Mouse (Mus musculus) induced T-regulatory cell, adult 2 months (primary cell): ENCODE results near the gene Coq9.

Experiments
- DNase-seq: peaks from one replicate; pipeline ENCODE4 v3.0.0-alpha.2; 2012; ENCODE audit warnings: low read depth

Coq9 gene

DNA sequence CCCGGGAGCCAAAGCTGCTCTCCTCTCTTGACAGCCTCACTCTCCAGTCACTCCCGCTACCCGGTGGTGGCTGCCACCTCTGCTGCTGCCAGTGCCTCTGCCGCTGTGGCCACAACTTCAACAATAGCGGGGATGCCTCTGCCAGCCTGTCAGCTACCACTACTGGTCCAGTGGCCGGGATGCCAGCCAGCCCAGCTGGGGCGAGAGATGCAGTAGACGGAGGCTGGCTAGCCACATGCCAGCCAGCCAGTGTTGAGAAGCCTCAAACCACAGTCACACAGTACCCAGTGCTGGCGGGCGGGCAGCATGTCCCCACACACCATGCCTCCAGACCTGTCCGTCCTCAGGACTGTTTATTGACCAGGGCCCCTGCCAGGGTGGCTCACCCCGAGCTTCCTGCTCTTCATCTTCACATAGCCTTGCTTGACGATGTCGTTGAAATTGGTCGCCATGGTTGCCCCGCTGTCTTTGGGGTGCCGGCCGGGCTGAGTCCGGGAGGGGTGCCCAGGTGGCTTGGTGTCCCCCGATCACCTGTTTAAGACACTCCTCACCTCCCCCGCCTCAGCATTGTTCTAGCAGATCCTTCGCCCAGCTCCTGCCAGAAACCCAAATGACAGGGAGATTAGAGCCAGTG lies 32.5 kb downstream of the Coq9 start:
- DNase-seq = peak; percentile 29

DNA sequence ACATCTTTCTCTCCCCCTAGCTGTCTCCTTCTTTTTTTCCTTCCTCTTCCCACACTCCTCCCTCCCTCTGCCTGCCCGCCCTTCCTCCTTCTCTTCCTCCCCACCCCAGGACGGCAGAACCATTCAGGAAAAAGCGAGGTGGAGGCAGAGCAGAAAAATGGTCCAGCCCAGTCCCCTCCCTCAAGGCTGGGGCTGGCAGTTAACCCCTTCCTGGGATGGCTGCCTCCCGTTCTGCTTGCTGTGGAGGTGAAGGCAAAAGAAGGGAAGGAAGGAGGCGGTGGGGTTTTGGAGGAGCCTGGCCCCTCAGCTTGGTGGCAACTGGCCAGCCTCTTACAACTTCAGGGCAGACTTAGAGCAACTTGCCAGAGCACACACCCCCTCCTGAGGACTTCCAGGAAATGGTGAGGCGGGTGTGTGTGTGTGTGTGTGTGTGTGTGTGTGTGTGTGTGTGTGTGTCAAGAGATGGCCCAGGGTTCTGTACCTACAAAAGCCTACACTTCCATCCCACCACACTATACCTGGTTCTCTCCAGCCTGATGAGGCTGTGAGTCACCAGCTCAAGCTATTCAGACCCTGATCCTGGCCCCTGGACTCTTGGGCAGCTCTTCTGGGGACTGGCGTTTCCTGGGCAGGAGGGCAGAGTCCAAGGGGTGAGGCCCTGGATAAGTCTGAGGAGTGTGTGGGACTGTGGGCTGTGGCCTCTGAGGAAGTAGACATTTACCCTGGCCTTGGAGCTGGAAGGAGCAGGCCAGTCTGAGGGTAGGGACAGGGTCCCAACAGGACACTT lies 33.2 kb downstream of the Coq9 start:
- DNase-seq = peak; percentile 60

- DNase-seq = no peak
Measured at GRCm38 (mm10) chr8:94872156-94872555, 34.0 kb downstream of the Coq9 start.

DNA sequence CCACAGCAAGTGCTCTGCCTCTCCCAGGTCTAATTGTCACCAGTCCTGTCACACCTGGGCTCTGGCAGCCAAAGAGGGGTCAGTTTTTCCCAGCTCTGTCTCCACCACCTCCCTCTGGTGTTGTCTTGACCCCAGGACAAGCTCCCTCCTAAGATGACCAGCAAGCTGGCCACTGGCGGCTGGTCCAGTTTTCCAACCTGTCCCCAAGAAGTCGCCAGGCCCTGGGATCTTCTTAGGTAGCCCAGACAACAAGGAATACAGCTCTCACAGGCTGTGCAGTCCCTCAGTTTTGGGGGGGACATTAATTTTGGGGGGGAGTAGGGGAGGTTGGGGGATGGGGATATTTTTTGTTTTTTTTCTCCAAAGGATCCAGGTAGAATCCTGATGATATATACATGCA lies 34.5 kb downstream of the Coq9 start:
- no peak for DNase-seq

DNA sequence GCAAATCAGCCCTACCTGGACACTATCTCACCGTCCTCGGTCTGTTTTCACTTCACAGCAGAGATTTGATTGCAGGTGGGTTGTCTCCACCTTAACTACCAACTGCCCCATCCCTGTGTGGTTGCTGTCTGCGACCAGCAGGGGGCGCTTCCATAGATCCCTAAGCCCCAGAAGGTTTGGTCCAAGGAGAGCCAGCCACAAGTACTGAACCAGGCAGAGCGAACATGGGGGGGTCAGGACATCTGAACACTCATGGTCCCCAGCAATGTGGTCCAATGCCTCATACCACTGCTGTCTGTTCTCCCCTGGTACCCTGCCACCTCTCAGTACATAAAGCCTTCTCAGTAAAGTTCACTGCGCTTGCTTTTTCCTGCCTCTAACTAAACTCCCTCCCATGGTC lies 36.2 kb downstream of the Coq9 start:
- peak; percentile 87 for DNase-seq

DNA sequence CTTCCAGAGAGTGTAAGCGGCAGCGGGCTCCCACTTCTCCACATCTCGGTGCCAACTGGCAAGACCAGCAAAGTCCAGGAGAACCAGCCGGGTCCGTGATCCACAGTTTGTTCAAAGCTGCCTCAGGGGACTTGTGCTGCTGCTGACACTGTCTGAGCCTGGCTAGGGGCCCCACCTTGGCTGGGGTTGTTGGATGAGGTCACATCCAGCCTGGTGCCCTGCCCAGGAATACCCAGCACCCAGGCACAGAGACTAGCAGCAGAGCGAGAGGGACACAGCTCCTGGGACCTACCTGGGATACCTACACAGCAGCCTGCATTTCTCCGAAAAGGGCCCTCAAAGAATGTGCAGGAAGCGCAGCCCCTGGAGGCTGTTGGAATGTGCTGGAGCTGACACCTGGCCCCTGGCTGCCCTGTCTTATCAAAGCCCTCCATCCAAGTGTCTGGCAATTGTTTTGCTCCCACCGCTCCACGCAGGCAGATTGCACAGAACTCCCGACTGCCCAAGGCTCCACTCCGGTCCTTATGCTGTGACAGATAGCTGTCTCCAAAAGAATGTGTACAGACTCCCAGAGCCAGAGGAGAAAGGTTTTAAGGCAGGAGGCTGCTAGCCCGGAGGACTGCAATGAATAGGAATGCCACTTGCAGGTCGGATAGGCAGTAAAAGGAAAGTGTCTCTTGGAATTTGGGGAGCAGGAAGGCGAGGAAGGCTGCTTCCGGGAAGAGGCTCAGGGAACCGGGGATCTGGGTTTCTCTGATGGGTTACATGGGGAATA lies 37.2 kb downstream of the Coq9 start:
- no peak for DNase-seq

DNA sequence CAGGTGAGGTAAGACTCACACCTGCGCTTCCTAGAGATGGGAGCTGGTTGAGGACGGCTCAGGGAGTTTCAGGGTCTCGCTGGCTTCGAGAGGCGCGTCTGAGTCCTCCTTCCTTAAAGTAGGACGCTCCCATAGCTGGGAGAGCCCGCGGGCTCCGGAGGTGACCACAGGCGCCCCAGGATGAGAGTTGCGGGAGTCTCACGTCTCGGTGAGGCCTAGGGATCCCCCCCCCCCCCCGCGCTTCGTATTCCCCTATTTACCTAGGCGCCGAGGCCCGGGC lies 37.7 kb downstream of the Coq9 start:
- DNase-seq = no peak

- DNase-seq = peak; percentile 89
Measured at GRCm38 (mm10) chr8:94876197-94876730, 38.1 kb downstream of the Coq9 start, which contains the start of gene Dok4. TSS of gene Dok4 (minus strand) at chr8:94876330.

- DNase-seq = no peak
Measured at GRCm38 (mm10) chr8:94876820-94877219, 38.7 kb downstream of the Coq9 start.

GRCm38 (mm10) chr8:94880742-94881141 lies 42.6 kb downstream of the Coq9 start:
- DNase-seq = no peak

DNA sequence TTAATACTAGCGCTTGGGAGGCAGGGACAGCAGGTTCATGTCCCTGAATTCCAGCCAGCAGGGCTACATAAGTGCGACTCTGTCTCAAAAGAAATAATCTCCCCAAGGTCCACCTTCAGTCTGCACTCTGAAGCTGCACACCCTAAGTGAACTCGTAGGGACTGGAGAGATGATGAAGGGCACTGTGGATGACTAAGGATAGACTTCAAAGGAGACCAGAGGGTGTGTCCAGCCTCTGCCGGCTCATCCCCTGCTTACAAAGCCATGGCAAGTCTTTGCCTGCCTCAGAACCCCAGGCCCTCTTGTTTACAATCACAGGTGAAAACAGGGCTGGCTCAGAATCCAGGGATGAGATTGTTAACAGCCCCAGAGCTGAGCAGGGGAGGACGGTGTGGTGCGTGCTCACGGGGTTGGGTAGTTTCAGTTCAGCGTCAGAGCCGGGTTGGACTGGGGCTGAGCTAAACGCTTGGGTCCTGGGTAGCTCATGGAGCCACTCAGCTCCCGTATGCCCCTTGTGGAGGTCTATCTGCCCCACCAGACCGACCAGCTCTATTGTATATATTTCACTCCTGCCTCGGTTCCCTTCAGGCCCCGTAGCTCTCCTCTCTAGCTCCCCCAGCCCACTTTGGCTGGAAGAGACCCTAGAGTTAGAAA lies 50.4 kb downstream of the Coq9 start:
- DNase-seq = no peak

GRCm38 (mm10) chr8:94892917-94893316 lies 54.8 kb downstream of the Coq9 start:
- no peak for DNase-seq

DNA sequence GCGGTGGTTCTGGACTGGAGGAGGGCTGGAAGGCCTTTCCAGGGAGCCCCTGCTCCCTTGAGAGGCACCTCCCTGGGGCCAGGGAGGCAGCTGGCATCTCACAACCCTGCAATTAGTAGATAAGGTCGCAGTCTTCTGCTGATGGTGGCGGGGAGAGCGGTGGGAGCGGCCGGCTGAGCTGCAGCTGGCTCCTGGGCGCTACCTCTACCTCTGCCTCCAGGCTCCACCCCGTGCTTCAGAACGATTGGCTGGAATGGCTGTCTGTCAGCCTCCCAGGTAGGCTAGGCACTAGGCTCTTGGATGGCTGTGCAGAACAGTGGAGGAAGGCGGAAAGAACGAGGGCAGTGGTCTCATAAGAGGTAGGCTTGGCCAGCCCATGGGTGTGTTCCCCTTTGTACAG lies 61.1 kb downstream of the Coq9 start:
- DNase-seq = no peak

DNA sequence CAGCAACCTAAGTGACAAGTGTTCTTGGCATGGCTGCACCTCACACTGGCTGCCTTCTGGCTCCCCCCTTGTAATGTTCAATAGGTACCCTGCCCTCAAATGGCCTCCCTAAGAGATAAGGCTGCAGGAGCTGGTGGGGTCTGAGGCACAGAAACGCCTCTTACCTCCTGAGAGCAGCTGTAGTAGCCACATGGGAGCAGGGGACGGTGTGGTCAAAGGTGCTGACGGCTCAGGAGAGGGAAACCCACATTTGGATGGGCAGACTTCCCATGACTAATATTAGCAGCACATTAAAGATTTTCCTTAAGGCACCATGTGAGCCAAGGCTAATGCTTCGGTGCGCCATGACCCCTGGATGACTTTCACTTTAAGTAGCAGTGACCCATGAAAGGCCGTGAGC lies 62.5 kb downstream of the Coq9 start:
- DNase-seq = no peak

DNA sequence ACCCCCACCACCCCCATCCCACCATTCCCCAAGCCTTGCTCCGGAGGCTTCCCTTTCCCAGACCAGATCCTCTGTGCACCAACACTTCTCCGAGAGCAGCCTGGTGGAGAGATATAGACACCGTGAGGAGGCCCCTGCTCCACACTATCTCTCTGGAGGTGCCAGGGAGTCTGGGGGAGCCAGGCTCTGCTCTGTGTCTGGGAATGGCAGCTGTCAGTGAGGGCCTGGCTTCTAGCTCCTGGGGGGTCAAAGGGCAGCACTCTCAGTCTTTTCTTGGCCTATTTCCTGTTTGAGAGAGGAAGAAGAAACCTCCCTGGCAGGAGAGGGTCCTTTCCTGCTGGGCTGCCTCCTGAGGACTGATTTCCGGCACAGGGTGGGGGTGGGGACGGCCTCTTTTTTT lies 62.9 kb downstream of the Coq9 start:
- no peak for DNase-seq

DNA sequence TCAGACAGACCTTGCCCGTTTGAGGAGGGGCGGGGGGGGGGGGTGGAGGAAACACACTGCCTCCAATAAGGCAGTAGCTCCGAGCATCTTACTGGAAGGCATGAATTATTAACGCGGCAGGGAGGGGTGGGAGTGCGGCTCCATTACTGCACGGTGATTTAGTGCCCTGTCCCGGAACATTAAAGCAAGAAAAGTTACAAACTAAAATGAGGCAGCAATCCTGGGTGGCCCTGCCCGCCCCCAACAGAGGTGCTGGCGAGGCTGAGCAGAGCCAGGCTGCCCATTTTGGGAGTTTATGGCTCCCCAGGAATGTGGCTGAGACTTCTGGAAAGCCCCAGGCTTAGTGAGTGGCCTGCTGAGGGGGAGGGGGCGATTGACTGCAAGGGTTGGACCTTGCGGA lies 65.6 kb downstream of the Coq9 start:
- no peak for DNase-seq
